Mouse (Mus musculus) neural tube, embryonic 11.5 days (tissue): ENCODE results near the gene Fgf22. TPM values are rescaled to one million over a fixed set of nuclear protein-coding genes. Genes with fewer than 3 reads are reported as not detected.

Experiments
- ATAC-seq: fragments of 200-750 bp; cut with Nextera tagmentation; 2 replicates; pipeline ENCODE4 v1.8.0; 2017; ENCODE audit warnings: moderate number of reproducible peaks, mild to moderate bottlenecking, moderate TSS enrichment, moderate library complexity; ENCODE audit not compliant: insufficient read depth, low FRiP score, low TSS enrichment
- DNase-seq: peaks from one replicate; pipeline ENCODE4 v3.0.0-alpha.2; 2015; ENCODE audit warnings: low spot score
- H3K27ac ChIP-seq: fragments of 300-500 bp; sonication (generic); 2 replicates; pipeline ENCODE4 v1.5.1; 2014; ENCODE audit warnings: low read depth, mild to moderate bottlenecking, low read length
- H3K27me3 ChIP-seq: fragments of 300-500 bp; sonication (generic); 2 replicates; pipeline ENCODE4 v1.6.1; 2014; ENCODE audit warnings: mild to moderate bottlenecking, low read length, mixed read lengths; ENCODE audit not compliant: control insufficient read depth, insufficient read depth
- H3K36me3 ChIP-seq: fragments of 300-500 bp; sonication (generic); 2 replicates; pipeline ENCODE4 v1.6.1; 2014; ENCODE audit warnings: mild to moderate bottlenecking, low read length, moderate library complexity, mixed read lengths; ENCODE audit not compliant: control insufficient read depth, insufficient read depth
- H3K4me1 ChIP-seq: fragments of 300-500 bp; sonication (generic); 2 replicates; pipeline ENCODE4 v1.6.1; 2014; ENCODE audit warnings: low read length, mixed read lengths; ENCODE audit not compliant: control insufficient read depth, insufficient read depth
- H3K4me2 ChIP-seq: fragments of 300-500 bp; sonication (generic); 2 replicates; pipeline ENCODE4 v1.6.1; 2014; ENCODE audit warnings: low read depth, mild to moderate bottlenecking, moderate library complexity
- H3K4me3 ChIP-seq: fragments of 300-500 bp; sonication (generic); 2 replicates; pipeline ENCODE4 v1.5.1; 2014; ENCODE audit warnings: low read depth, low read length
- H3K9ac ChIP-seq: fragments of 300-500 bp; sonication (generic); 2 replicates; pipeline ENCODE4 v1.6.1; 2014; ENCODE audit warnings: mild to moderate bottlenecking, low read length
- H3K9me3 ChIP-seq: fragments of 300-500 bp; sonication (generic); 2 replicates; pipeline ENCODE4 v1.6.1; 2016; ENCODE audit warnings: low read length; ENCODE audit not compliant: control insufficient read depth
- WGBS: fragments of 180-500 bp; shearing (Covaris S2); extraction: QIAGEN DNeasy Blood & Tissue Kit; methylation state at CpG from one replicate; pipeline ENCODE4 v1.1.7; 2014; 5-methylcytosine and 5-hydroxymethylcytosine counted together
- polyA plus RNA-seq: library from polyadenylated mRNA; unstranded; fragments of >200 nt; fragmentation: Nextera tagmentation; extraction: Ambion mirVana; gene quantifications from 2 replicates; pipeline ENCODE4 v1.2.1, GENCODE M21; 2014

Fgf22 gene
- polyA plus RNA-seq, 1 experiment from 2014 or later: 0.20 TPM

DNA sequence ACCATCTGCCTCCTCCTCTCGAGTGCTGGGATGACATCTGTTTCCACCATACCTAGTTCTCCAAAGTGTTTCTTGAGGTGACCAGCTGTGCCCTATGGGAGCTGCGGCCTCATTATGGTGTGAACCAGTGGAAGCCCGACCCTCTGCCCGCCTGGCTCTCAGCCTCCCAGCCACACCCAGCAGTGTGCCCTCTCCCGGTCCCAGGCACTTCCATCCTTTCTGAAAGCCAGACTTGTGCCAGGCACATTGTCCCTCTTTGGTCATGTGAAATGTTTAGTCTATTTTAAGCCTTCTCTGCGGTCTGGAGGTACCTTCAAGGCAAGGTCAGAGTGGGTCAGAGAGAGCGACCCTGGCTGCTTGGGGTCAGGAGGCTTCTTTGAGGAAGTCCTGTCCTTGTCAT is 31.2 kb upstream of the Fgf22 start:
- 85% methylated on average over 7 of the region's 7 CpGs for WGBS
- H3K9ac ChIP-seq: no peak overlapping the region
- H3K4me2 ChIP-seq: no peak overlapping the region
- no peak overlapping the region for H3K27ac ChIP-seq
- H3K9me3 ChIP-seq: no peaks in the 10 kb centered on the region
- no peak overlapping the region for H3K4me3 ChIP-seq
- H3K4me1 ChIP-seq: no peaks in the 10 kb centered on the region
- ATAC-seq (no peak), DNase-seq (no peak)
- no peaks in the 10 kb centered on the region for H3K36me3 ChIP-seq
- H3K27me3 ChIP-seq: peaks cover under 1% of the 10 kb centered on the region

DNA sequence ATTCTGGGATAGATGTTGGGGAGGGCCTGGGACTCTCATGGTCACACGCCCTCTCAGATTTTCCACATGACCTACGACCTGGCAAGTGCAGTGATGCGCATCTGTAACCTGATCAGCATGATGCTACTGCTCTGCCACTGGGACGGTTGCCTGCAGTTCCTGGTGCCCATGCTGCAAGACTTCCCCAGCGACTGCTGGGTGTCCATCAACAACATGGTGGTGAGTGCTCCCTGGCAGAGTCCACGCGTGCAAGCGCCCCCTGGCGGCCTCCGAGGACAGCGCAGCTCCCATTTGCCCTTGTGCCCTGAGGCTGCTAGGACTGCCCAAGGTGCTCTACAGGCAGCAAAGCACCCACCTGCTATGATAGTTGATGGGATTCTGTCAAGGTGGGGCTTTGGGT is 28.8 kb upstream of the Fgf22 start:
- ATAC-seq (no peak), DNase-seq (peak; percentile 48)
- Histone ChIP-seq H3K4me3 (no peak overlapping the region), H3K27me3 (no peaks in the 10 kb centered on the region), H3K27ac (no peak overlapping the region), H3K4me1 (no peaks in the 10 kb centered on the region), H3K4me2 (no peak overlapping the region), H3K9ac (no peak overlapping the region), H3K9me3 (no peaks in the 10 kb centered on the region), H3K36me3 (no peaks in the 10 kb centered on the region)
- 42% methylated on average over 11 of the region's 11 CpGs for WGBS

GRCm38 (mm10) chr10:79728323-79729249 is 26.3 kb upstream of the Fgf22 start:
- DNase-seq (no peak), ATAC-seq (no peak)
- H3K4me2 ChIP-seq: no peak overlapping the region
- no peak overlapping the region for H3K4me3 ChIP-seq
- no peak overlapping the region for H3K27ac ChIP-seq
- no peaks in the 10 kb centered on the region for H3K4me1 ChIP-seq
- H3K9me3 ChIP-seq: no peaks in the 10 kb centered on the region
- H3K9ac ChIP-seq: no peak overlapping the region
- H3K27me3 ChIP-seq: no peaks in the 10 kb centered on the region
- WGBS: 71% methylated on average over 28 of the region's 28 CpGs
- no peaks in the 10 kb centered on the region; the same call in none of the 2 replicates for H3K36me3 ChIP-seq

- Histone ChIP-seq H3K4me2 (no peak overlapping the region), H3K9ac (no peak overlapping the region), H3K4me3 (no peak overlapping the region), H3K27me3 (no peaks in the 10 kb centered on the region), H3K27ac (no peak overlapping the region), H3K36me3 (no peaks in the 10 kb centered on the region; the same call in none of the 2 replicates), H3K4me1 (no peaks in the 10 kb centered on the region), H3K9me3 (no peaks in the 10 kb centered on the region)
- DNase-seq (no peak), ATAC-seq (no peak)
- WGBS: 83% methylated on average over 13 of the region's 13 CpGs
Observed at GRCm38 (mm10) chr10:79729357-79729965, 25.4 kb upstream of the Fgf22 start.

GRCm38 (mm10) chr10:79732500-79732899 is 22.4 kb upstream of the Fgf22 start:
- Histone ChIP-seq H3K36me3 (peaks cover 17% of the 10 kb centered on the region), H3K27me3 (peaks cover 3% of the 10 kb centered on the region; the same call in 1 of the 2 replicates), H3K4me2 (no peak overlapping the region), H3K4me1 (no peaks in the 10 kb centered on the region), H3K9ac (no peak overlapping the region), H3K27ac (no peak overlapping the region), H3K9me3 (no peaks in the 10 kb centered on the region), H3K4me3 (no peak overlapping the region)
- no peak for DNase-seq
- ATAC-seq: no peak
- 100% methylated on average over 1 of the region's 1 CpGs for WGBS

- Histone ChIP-seq H3K9me3 (0 out of 2 replicates have a peak, but pooled peaks cover 3% of the 10 kb centered on the region), H3K27me3 (peaks cover 3% of the 10 kb centered on the region; the same call in 1 of the 2 replicates), H3K4me2 (no peak overlapping the region), H3K27ac (no peak overlapping the region), H3K4me1 (no peaks in the 10 kb centered on the region), H3K36me3 (peaks cover 30% of the 10 kb centered on the region), H3K4me3 (no peak overlapping the region), H3K9ac (no peak overlapping the region)
- DNase-seq (no peak), ATAC-seq (no peak)
- 94% methylated on average over 15 of the region's 15 CpGs for WGBS
Observed at GRCm38 (mm10) chr10:79733847-79734246, 21.0 kb upstream of the Fgf22 start.

DNA sequence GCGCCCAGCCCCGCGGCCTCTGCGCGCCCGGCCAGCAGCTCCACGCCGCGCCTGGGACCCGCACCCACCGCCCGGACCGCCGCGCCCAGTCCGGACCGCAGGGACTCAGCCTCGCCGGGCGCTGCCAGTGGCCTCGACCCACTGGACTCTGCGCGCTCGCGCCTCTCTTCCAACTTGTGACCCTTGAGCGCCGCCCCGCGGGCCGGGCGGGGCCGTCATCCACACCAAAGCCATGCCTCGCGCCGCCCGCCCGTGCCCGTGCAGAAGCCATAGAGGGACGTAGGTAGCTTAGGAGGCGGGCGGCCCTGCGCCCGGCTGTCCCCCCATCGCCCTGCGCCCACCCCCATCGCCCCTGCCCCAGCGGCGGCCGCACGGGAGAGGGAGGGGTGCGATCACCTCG is 19.5 kb upstream of the Fgf22 start:
- DNase-seq (no peak), ATAC-seq (no peak)
- 32% methylated on average over 29 of the region's 52 CpGs for WGBS
- Histone ChIP-seq H3K27ac (no peak overlapping the region), H3K4me3 (no peak overlapping the region), H3K4me2 (no peak overlapping the region; the same call in 1 of the 2 replicates), H3K9ac (no peak overlapping the region), H3K9me3 (peaks cover 13% of the 10 kb centered on the region; the same call in 1 of the 2 replicates), H3K27me3 (peaks cover 3% of the 10 kb centered on the region; the same call in 1 of the 2 replicates), H3K36me3 (peaks cover 45% of the 10 kb centered on the region), H3K4me1 (no peaks in the 10 kb centered on the region)

DNA sequence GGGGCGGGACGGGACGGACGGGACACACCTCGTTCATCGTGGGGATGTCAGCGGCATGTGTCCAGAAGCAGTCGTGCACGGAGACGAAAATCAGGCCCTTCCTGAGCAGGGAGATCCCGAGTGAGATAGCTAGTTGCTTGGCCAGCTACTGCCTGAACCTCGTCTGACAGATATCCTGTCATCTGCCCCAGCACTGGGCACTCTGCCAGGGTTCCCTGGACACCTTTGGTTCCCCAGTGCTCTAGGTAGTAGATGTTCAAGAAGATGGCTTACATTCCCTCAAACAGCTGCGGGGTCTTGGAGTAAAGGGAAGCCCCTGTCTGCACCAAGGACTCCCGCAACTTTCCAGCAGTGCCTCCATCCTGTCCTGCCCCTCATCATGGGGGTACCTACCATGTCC is 18.2 kb upstream of the Fgf22 start:
- 91% methylated on average over 13 of the region's 14 CpGs for WGBS
- H3K36me3 ChIP-seq: peaks cover 57% of the 10 kb centered on the region
- H3K4me1 ChIP-seq: no peaks in the 10 kb centered on the region
- ATAC-seq: no peak
- H3K4me3 ChIP-seq: no peak overlapping the region
- H3K9me3 ChIP-seq: peaks cover 13% of the 10 kb centered on the region; the same call in 1 of the 2 replicates
- H3K9ac ChIP-seq: no peak overlapping the region
- DNase-seq: no peak
- no peak overlapping the region for H3K4me2 ChIP-seq
- peaks cover 3% of the 10 kb centered on the region; the same call in 1 of the 2 replicates for H3K27me3 ChIP-seq
- H3K27ac ChIP-seq: no peak overlapping the region
